Mouse (Mus musculus): ENCODE measurements around the gene Arrdc3. TPM values are rescaled to one million over a fixed set of nuclear protein-coding genes. Genes with fewer than 3 reads are reported as not detected.
A peak's percentile ranks its signal among the peaks of the same experiment; 100 is the strongest.

The Arrdc3 gene
- polyA plus RNA-seq, 1 experiment from 2014 or later = 57.3 TPM

- H3K9me3 ChIP-seq (replicated peaks) = no peaks in the 10 kb centered on the region
- H3K27ac ChIP-seq = no peak overlapping the region
- WGBS = 48% methylated on average over 7 of the region's 7 CpGs
- ATAC-seq (replicated peaks; ENCODE audit: low FRiP score) = no peak
- H3K4me1 ChIP-seq = 0 out of 2 replicates have a peak, but pooled peaks cover 3% of the 10 kb centered on the region
- H3K4me3 ChIP-seq (replicated peaks) = no peak overlapping the region
- no peaks in the 10 kb centered on the region for H3K36me3 ChIP-seq
- H3K27me3 ChIP-seq = no peaks in the 10 kb centered on the region
- H3K9ac ChIP-seq = no peak overlapping the region
- no peak overlapping the region for H3K4me2 ChIP-seq
Observed at GRCm38 (mm10) chr13:80928187-80928586, 45.0 kb downstream of the Arrdc3 start.

- ATAC-seq (replicated peaks; ENCODE audit: low FRiP score) = no peak
- Histone ChIP-seq H3K9ac (no peak overlapping the region), H3K9me3 (replicated peaks) (no peaks in the 10 kb centered on the region), H3K4me1 (0 out of 2 replicates have a peak, but pooled peaks cover 3% of the 10 kb centered on the region), H3K36me3 (no peaks in the 10 kb centered on the region), H3K27me3 (no peaks in the 10 kb centered on the region), H3K27ac (no peak overlapping the region), H3K4me3 (replicated peaks) (no peak overlapping the region), H3K4me2 (no peak overlapping the region)
- WGBS = 86% methylated on average over 4 of the region's 4 CpGs
Observed at GRCm38 (mm10) chr13:80930030-80930429, 46.8 kb downstream of the Arrdc3 start.

GRCm38 (mm10) chr13:80932816-80933402 is 49.7 kb downstream of the Arrdc3 start:
- WGBS = 63% methylated on average over 5 of the region's 5 CpGs
- Histone ChIP-seq H3K4me2 (no peak overlapping the region), H3K4me3 (replicated peaks) (no peak overlapping the region), H3K4me1 (0 out of 2 replicates have a peak, but pooled peaks cover 3% of the 10 kb centered on the region), H3K27me3 (no peaks in the 10 kb centered on the region), H3K9ac (no peak overlapping the region), H3K27ac (no peak overlapping the region), H3K9me3 (replicated peaks) (no peaks in the 10 kb centered on the region), H3K36me3 (no peaks in the 10 kb centered on the region)
- ATAC-seq (replicated peaks; ENCODE audit: low FRiP score) = 0 out of 2 replicates have a peak, but pooled peaks have one; percentile 6

GRCm38 (mm10) chr13:80936426-80936825 is 53.2 kb downstream of the Arrdc3 start:
- H3K4me1 ChIP-seq = 0 out of 2 replicates have a peak, but pooled peaks cover 3% of the 10 kb centered on the region
- no peak for ATAC-seq (replicated peaks; ENCODE audit: low FRiP score)
- WGBS = 94% methylated on average over 2 of the region's 2 CpGs
- H3K27me3 ChIP-seq = no peaks in the 10 kb centered on the region
- no peak overlapping the region for H3K9ac ChIP-seq
- no peaks in the 10 kb centered on the region for H3K36me3 ChIP-seq
- no peak overlapping the region for H3K4me2 ChIP-seq
- no peak overlapping the region for H3K4me3 ChIP-seq (replicated peaks)
- H3K9me3 ChIP-seq (replicated peaks) = no peaks in the 10 kb centered on the region
- H3K27ac ChIP-seq = no peak overlapping the region

- 95% methylated on average over 4 of the region's 4 CpGs for WGBS
- Histone ChIP-seq H3K9ac (no peak overlapping the region), H3K4me1 (no peaks in the 10 kb centered on the region), H3K4me2 (no peak overlapping the region), H3K27ac (no peak overlapping the region), H3K27me3 (no peaks in the 10 kb centered on the region), H3K9me3 (replicated peaks) (no peaks in the 10 kb centered on the region), H3K4me3 (replicated peaks) (no peak overlapping the region), H3K36me3 (no peaks in the 10 kb centered on the region)
- ATAC-seq (replicated peaks; ENCODE audit: low FRiP score) = no peak
Observed at GRCm38 (mm10) chr13:80939228-80939627, 56.0 kb downstream of the Arrdc3 start.

- 34% methylated on average over 1 of the region's 1 CpGs for WGBS
- Histone ChIP-seq H3K9me3 (replicated peaks) (no peaks in the 10 kb centered on the region), H3K4me1 (no peaks in the 10 kb centered on the region), H3K27me3 (no peaks in the 10 kb centered on the region), H3K4me2 (no peak overlapping the region), H3K9ac (no peak overlapping the region), H3K36me3 (no peaks in the 10 kb centered on the region), H3K4me3 (replicated peaks) (no peak overlapping the region), H3K27ac (no peak overlapping the region)
- ATAC-seq (replicated peaks; ENCODE audit: low FRiP score) = peak; percentile 26; the same call in 1 of the 2 replicates
Observed at GRCm38 (mm10) chr13:80939866-80940265, 56.7 kb downstream of the Arrdc3 start.

GRCm38 (mm10) chr13:80940421-80940820 is 57.2 kb downstream of the Arrdc3 start:
- Histone ChIP-seq H3K27ac (peak overlapping the region; percentile 52), H3K4me2 (no peak overlapping the region), H3K27me3 (no peaks in the 10 kb centered on the region), H3K4me3 (replicated peaks) (no peak overlapping the region), H3K36me3 (no peaks in the 10 kb centered on the region), H3K9me3 (replicated peaks) (no peaks in the 10 kb centered on the region), H3K9ac (no peak overlapping the region), H3K4me1 (no peaks in the 10 kb centered on the region)
- no peak for ATAC-seq (replicated peaks; ENCODE audit: low FRiP score)
- WGBS = 63% methylated on average over 5 of the region's 5 CpGs

GRCm38 (mm10) chr13:80940860-80941630 is 57.9 kb downstream of the Arrdc3 start:
- WGBS = 52% methylated on average over 10 of the region's 10 CpGs
- Histone ChIP-seq H3K27me3 (no peaks in the 10 kb centered on the region), H3K4me3 (replicated peaks) (no peak overlapping the region), H3K4me1 (no peaks in the 10 kb centered on the region), H3K9me3 (replicated peaks) (no peaks in the 10 kb centered on the region), H3K36me3 (no peaks in the 10 kb centered on the region), H3K27ac (peak overlapping the region; percentile 52), H3K9ac (no peak overlapping the region), H3K4me2 (no peak overlapping the region)
- peak; percentile 59; the same call in 1 of the 2 replicates for ATAC-seq (replicated peaks; ENCODE audit: low FRiP score)

GRCm38 (mm10) chr13:80944532-80944931 is 61.3 kb downstream of the Arrdc3 start:
- ATAC-seq (replicated peaks; ENCODE audit: low FRiP score) = no peak
- no peak overlapping the region for H3K4me3 ChIP-seq (replicated peaks)
- no peak overlapping the region for H3K4me2 ChIP-seq
- H3K9me3 ChIP-seq (replicated peaks) = no peaks in the 10 kb centered on the region
- H3K27me3 ChIP-seq = no peaks in the 10 kb centered on the region
- no peaks in the 10 kb centered on the region for H3K36me3 ChIP-seq
- no peak overlapping the region for H3K27ac ChIP-seq
- H3K9ac ChIP-seq = no peak overlapping the region
- H3K4me1 ChIP-seq = no peaks in the 10 kb centered on the region
